Mouse (Mus musculus): ENCODE measurements around the gene Dda1.

DNA sequence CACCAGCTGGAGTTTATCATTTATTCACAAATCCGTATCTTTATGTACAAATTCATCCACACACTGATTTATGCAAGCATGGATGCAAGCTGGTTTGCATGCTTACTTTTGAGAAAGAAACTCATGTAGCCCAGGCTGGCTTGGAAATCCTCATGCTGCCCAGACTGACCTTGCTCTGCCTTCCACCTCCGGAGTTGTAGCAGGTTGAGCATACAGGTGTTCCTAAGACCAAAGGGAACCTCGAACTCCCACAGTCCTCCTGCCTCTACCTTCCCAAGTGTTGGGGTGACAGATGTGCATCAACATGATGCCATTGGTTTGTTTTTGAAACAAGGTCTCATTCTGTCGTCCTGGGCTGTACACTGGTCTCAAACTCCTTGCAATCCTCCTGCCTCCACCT is 6.8 kb upstream of the Dda1 start:
- TF ChIP-seq POLR2A (IDR thresholded peaks at IDR 0.05; ENCODE audit: extremely low read depth, insufficient read depth, low read length) (no peak), CTCF (IDR thresholded peaks at IDR 0.05; ENCODE audit: extremely low read depth, insufficient read depth, low read length) (no peak)

Measured in cortical plate, adult 2 months (tissue).